ENCODE assay signal across 12 mouse cellular contexts in genomic region chr6:101948950-101949349, GRCm38 (mm10).
"Had no signal": no experiment of that assay in that cellular context is flagged by ENCODE, and none has a peak within 500 bp of the region (broad histone marks: within the 10 kb centered on the region; RNA-seq: fewer than 3 reads in every experiment).

No protein-coding gene starts in this region.

- ATAC-seq: midbrain, embryonic 16.5 days had no signal

- DNase-seq: kidney, adult 9 months; kidney, postnatal 4 days; layer of hippocampus, postnatal 36 days; liver, embryonic 13.5 days; lung, adult 2 months; lung, postnatal 4 days; retina, postnatal 1 day; right cerebral cortex, postnatal 4 days; thymus, adult 2 months; thymus, postnatal 14 days; thymus, postnatal 4 days had no signal
